Mouse (Mus musculus) cerebellum, adult 9-11 months (tissue): ENCODE results near the gene Tbl2.

Experiments
- DNase-seq: peaks from one replicate; pipeline ENCODE4 v3.0.0; 2022

Tbl2 gene

GRCm38 (mm10) chr5:135187349-135188213, 38.1 kb downstream of the Tbl2 start:
- DNase-seq: peak; percentile 74

- no peak for DNase-seq
These were observed 38.7 kb downstream of the Tbl2 start for GRCm38 (mm10) chr5:135188214-135188554.

GRCm38 (mm10) chr5:135189281-135190022, 40.0 kb downstream of the Tbl2 start:
- DNase-seq: peak; percentile 25

GRCm38 (mm10) chr5:135191620-135192019, 42.2 kb downstream of the Tbl2 start:
- DNase-seq: peak; percentile 66

GRCm38 (mm10) chr5:135192431-135192830, 43.0 kb downstream of the Tbl2 start:
- no peak for DNase-seq

- DNase-seq: no peak
These were observed 46.9 kb downstream of the Tbl2 start for GRCm38 (mm10) chr5:135196367-135196766.

- no peak for DNase-seq
These were observed 53.3 kb downstream of the Tbl2 start for GRCm38 (mm10) chr5:135202763-135203162.

GRCm38 (mm10) chr5:135208197-135208596, 58.7 kb downstream of the Tbl2 start:
- no peak for DNase-seq
